Mouse (Mus musculus) right cerebral cortex, adult 18-20 months (tissue): ENCODE results near the gene Gm45213.

Experiments
- DNase-seq: peaks from one replicate; pipeline ENCODE4 v3.0.0; 2022; ENCODE audit warnings: mixed read lengths

Gene Gm45213

DNA sequence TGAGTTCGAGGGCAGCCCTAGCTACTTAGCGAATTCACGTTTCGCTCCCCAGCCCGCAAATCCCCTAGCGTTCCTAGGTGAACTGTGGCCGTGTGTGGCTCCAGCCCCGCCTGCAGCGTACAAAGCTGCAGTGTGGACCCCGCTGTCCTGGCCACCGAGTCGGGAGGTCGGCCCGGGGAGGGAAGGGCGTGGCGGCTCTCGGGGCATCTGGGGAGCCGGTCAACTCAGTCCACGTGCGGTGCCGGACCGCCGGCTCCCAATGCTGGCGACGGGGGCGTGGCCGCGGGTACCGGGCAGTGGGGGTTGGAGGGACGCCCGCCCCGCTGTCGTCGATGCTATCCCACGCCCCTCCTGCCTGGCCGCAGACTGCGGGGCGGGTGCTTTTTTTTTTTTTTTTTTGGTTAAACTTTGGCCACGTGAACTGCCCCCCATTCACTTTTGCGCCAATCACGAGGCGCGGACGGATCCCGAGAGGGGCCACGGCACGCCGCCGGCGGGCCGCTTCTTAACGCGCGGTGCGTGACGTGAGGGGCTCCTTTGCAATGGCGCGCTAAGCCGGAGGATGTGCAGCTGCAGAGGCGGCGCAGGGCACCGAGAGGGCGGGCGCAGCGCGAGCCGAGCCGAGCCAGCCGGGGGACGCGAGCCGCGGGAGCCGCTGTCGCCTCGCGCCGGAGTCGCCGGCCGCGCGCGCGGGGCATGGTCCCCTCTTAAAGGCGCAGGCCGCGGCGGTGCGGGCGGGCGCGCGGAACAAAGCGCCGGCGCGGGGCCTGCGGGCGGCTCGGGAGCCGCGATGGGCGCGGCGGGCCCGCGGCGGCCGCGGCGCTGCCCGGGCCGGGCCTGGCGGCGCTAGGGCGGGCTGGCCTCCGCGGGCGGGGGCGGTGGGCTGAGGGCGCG is 65.8 kb downstream of the Gm45213 start, which contains the start of gene Chsy1:
Gene Chsy1 (plus strand): TSS at position 555 of the 894 bp plus-strand sequence.
- peak; percentile 92 for DNase-seq

DNA sequence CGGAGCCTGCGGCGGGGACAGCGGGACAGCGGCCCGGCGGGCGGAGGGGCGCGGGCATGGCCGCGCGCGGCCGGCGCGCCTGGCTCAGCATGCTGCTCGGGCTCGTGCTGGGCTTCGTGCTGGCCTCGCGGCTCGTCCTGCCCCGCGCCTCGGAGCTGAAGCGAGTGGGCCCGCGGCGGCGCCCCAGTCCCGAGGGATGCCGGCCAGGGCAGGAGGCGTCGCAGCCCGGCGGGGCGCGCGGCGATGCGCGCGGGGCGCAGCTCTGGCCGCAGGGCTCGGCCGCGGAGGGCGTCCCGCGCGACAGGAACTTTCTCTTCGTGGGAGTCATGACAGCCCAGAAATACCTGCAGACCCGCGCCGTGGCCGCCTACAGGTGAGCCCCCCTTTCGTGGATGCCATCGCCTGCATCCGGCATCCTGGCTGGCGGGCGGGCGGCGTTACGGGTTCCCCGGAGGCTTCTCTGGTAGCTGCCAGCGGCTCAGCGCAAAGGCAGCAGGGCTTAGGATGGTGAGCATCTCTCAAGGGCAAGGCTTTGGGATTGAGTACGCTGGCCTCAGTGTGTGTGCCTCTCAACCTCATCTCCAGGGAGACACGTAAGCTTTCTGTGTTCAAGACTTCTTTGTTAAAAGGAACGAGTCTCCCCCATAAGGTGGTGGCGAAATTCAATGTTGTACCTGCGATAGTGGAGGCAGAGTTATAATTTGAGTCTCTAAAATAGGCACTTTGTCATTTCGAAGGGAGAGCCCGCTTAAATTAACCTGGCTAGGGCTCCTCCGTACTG is 66.6 kb downstream of the Gm45213 start:
- DNase-seq, result peak; percentile 29

DNA sequence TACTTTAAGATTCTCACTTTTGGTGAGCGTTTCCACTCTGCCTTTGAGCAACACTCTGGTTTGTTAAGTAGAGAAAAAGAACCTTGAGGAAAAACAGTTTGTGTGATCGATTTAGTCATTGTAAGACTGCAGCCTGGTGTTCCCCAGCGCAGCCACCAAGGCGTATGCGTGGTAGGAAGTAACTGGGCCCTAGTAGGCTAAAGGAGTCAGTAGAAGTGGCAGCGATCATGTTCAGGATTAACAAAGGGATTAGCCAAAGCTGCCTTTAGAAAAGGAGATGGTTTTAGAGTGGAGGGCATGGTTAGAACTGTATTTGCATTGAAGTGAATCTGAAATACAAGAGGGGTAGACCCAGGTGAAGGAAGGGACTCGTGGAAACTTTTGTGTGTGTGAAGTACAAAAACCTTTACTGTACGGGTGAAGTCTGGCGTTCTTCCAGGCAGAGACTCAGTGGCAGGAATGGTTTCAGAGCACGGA is 67.3 kb downstream of the Gm45213 start:
- DNase-seq, result no peak

DNA sequence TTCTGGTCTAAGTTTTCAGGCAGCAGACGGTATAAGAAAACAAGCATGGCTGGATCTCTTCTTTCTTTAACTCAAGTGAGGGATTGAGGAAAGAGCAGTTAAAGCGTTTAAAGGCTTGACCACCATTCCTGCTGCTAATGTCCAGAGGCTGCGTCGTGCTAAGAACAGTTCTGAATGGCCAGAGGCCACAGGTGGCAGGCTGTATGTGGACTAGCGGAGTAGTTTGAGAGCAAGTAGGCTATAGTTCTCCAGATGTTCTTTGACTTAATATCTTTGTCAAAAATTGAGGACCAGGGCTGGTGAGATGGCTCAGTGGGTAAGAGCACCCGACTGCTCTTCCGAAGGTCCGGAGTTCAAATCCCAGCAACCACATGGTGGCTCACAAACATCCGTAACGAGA is 67.8 kb downstream of the Gm45213 start:
- DNase-seq, result no peak
